Mouse (Mus musculus): ENCODE results near the gene Prune1.

The Prune1 gene

DNA sequence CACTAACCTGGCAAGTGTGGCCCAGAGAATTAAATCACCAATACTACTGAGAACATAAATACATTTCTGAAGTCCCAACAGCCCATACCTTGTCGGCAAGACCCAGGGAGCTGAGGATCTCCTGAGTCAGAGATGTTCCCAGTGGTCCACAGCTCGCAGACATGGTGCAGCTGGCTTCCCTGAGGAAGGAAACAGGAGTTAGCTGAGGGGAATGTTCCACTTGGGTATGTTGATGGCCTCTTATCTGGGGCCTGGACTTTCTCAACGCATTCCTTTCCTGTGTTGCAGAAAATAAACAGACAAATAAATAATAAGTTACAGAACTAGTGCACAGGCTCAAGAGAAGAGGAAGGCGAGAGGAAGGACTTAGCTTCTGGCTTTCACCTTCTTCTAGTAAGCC lies 24.4 kb upstream of the Prune1 start:
- DNase-seq (ENCODE audit: low spot score) = no peak

DNA sequence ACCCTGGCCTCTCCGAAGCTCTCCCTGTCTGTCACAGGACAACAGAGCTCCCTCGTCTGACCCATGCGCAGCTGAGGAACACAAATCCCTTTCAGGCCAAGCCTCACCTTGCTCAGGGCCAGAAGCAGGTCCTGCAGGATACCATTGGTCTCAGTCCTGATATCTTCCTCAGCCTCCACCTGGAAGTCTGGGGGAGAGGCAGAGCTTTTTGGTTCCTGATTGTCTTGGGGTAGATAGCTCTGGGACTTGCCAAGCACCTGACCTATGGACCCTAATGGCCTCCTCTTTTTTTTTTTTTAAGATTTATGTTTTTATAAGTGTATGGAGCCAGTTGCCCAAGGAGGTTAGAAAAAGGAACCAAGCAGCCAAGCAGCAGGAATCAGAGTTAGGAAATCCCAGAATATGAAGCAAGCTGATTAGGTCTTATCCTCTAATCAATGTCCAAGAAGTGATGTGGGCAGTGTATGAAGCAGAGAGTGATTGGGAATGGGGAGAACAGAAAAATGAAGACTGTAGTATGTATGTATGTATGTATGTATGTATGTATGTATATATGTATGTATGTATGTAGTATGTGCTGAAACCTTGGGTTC lies 19.4 kb upstream of the Prune1 start:
- no peak for DNase-seq (ENCODE audit: low spot score)

DNA sequence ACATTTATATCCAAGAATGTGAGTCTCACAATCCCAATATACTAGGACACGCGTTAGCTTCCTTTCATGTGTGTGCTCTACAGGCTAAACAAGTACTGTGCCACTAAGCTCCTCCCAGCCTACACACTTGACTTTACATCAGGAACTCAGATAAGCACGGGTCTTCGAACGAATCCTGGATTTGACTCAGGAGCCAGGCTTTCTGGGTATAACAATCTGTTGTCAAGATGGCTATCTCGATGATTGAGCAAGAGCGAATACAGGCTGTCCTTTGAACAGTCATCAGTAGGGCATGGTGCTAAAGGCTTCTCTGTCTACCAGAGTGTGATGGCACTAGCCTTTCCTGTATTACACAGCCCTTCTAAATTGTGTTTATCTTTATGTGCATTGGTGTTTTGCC lies 16.1 kb upstream of the Prune1 start:
- DNase-seq (ENCODE audit: low spot score) = no peak

DNA sequence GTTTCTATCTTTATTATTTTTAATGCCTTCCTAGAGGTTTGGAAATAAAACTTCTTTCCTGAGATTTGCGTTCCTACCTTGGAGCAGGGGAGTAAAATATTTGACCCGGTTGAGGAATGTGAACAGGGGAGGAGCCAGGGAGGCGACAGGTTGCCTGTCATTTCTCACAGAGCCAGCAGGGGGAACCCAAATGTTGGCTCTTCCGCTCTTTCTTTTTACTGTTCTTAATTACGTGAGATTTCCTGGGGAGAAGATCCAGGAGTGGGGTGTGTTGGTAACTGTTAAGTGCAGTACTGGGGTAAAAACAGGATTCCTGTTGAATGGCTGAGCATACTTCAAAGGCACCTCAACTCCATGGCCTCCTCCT lies 14.2 kb upstream of the Prune1 start:
- DNase-seq (ENCODE audit: low spot score) = peak; percentile 75

DNA sequence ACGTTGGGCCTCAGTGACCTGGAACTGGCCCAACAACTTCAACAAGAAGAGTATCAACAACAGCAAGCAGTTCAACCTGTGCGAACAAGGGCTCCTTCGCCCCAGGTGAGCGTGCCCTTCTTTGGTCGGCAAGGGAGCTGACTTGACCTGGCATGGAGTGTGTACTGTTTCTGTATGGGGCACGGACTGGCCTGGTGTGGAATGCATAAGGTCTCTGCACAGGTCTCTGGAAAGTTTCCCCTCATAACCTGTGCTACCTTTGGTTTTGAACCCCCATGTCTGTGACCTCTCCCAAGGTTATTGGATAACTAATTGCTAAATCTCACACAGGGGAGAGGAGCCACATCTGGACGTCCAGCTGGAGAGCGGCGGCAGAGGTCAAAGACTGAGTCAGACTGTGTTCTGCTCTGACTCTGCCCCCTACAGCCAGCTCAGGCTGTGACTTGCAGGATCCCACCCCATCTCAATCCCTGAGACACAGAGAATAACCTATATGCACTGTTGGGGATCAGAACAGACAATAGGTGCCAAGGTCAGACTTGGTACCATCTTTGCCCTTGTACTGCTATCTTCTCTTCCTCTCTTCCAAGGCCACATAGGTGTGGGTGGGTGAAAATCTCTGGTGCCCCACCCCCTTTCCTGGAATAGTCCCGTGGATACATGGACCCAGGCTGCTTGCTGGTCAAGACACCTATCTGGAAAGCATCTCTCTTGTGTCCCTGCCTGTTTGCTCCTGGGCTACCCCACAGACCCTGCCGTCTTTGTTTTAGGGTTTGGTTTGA lies 13.6 kb upstream of the Prune1 start:
- DNase-seq (ENCODE audit: low spot score) = no peak

DNA sequence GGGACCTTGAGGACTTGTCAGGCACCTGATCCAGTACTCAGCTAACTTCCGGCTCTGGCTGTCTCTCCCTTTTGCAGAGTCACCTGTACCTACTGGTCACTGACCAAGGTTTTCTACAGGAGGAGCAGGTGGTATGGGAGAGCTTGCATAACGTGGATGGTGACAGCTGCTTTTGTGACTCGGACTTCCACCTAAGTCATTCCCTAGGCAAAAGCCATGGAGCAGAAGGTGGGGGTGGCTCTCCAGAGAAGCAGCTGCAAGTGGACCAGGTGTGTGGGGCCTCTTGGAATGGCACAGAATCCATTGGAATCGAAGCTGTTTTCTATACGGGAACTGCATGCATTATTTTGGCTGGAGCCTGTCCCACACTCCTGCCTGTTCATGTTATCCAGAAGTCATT lies 12.8 kb upstream of the Prune1 start:
- no peak for DNase-seq (ENCODE audit: low spot score)

DNA sequence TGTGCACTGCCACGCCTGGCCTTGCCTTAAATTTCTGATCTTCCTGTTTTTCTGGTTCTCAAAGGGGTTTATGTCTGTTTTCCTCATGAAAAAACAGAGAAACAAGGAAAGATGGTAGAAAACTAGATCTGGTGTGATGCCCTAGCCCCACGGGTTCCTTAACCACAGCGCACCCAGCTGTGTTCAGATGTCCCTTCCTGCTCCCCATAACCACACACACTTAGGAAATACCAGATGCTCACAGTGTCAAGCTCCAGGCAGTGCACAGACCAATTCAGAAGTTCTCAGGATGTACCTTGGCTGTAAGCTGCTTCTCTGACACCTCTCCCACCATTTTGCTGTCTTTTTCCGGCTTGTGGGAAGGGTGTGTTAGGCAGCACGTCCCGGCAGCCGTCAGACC lies 12.4 kb upstream of the Prune1 start:
- no peak for DNase-seq (ENCODE audit: low spot score)

DNA sequence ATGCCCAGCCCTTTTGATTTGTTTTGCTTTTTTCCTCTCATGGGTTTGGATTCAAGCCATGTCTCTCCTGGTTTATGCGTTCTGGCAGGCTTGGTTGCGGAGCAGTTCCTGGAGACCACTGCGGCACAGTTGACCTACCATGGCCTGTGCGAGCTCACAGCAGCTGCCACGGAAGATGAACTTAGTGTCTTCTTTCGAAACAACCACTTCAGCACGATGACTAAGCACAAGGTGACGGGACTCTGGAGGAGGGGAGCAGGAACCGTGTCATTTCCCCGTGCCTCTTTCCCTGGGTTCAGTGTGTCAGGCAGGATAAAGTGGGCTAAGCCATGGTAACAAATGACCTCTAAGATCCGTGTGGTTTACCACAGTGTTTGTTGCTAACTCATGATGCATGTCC lies 11.7 kb upstream of the Prune1 start:
- no peak for DNase-seq (ENCODE audit: low spot score)

DNA sequence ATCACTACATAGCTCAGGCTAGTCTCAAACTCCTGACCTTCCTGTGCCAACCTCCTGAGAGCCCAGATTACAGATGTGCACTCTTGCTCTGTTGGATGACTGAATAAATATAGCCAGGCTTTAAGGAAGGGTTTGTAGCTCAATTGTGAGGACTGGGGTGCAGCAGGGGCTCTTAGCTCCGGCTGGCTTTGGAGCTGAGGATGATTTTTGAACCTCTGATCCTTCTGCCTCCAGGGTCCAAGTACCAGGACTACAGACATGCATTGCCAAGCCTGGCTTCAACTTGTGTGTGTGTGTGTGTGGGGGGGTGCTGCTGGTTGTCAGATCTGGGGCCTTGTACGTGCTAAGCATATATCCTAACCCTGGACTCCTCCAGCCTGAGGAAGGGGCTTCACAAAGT lies 11.0 kb upstream of the Prune1 start:
- DNase-seq (ENCODE audit: low spot score) = no peak

DNA sequence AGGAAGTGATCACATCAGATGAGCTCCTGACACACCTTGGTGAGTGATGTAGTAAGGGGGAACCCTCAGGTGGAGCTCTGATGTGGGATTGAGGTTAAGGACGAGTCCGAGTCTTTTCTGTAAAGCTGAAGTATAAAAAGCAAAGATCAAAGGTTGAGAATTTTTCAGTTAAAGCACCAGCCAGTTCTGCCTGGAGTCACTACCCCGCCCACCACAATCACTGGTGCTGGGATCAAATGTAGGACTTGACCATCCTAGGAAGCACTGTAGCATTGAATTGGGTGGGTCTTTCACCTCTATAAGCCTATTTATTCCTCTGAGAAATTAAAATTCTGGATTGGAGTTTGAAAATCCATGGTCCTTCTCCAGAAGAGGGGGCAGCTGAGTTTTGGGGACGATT lies 9.2 kb upstream of the Prune1 start:
- DNase-seq (ENCODE audit: low spot score) = no peak

DNA sequence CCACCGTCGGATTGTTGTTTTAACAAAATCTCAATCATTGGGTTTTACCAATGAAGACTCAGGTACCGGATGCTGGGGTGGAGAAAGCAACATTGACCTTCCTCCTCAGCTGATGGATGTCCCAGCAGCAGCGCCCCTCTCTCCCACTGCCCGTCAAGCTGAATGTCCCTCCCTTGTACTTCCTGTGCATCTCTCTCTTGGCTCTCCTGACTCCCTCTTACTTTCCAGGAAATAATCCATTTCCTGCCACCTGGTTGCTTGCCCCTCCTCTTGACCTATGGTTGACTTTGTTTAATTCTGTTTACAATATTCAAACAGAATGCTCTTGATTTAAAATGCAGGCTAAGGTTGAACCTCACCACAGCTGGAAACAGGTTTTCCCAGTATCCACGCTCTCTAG lies 8.3 kb upstream of the Prune1 start:
- no peak for DNase-seq (ENCODE audit: low spot score)

DNA sequence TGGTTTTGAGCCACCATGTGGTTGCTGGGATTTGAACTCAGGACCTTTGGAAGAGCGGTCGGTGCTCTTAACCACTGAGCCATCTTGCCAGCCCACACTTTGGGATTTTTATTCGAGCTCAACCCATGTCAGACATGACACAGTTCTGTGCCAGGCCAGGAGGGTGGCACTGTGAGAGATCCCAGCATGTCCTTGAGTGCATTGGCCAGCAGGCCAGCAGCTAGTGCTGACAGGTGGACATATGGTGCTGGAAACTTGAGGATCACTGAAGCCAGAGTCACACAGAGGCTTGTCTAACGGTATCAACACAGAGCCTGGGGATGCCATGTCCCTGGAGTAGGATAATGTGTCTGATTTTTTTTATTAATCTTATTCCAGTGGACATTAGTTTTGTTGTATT lies 7.5 kb upstream of the Prune1 start:
- no peak for DNase-seq (ENCODE audit: low spot score)

DNA sequence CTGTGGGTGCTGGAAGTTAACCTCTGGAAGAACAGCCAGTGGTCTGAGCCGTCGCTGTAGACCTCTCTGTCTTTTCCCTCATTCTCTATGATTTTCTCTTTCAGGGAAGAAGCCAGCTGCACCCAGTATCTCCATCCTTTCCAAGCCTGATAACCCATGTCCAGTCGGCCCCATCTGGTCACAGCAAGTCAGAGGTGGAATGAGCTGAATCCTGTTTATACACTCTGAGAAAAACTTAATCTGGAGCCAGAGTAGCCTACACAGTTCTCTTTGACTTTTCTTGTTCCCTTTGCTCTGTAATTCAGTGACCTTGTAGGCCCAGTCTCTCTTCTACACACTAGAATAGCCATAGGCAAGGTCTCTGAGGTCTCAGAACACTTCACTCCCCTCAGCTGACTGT lies 5.7 kb upstream of the Prune1 start:
- DNase-seq (ENCODE audit: low spot score) = no peak

DNA sequence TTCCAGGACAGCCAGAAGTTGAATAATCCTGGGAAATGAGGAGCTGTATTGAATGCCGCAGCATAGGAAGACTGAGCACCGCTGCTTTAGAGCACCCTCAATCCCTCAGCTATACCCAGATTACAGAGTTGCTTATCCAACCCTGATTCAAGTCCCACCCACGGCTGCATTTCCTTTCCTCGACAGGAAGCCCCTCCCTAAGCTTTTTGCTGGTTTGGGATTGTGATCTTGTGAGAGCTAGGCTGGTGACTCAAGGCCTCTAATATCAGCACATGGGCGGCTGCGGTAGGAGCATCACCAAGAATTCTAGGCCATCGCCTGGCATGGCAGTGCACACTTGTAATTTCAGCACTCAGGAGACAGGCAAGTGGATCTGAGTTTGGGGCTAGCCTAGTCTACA lies 4.6 kb upstream of the Prune1 start:
- no peak for DNase-seq (ENCODE audit: low spot score)

DNA sequence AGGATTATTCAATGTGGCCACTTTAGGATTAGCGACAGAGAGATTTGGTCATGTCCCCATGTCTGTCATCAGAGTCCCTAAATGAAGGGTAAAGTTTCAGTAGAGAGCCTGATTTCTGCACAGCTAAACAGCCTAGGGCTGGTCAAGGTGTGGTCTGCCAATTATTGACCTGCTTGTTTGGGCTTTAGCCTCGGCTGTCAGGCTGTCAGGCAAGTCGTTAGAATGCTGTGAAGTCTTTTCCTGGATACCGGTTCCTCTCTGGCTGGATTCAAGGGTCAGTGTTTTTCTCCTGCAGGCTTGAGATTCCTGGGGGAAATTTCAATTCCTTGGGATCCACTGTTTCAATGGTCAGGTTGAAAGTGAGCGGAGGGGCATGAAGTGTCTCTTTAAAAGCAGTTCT lies 4.1 kb upstream of the Prune1 start:
- no peak for DNase-seq (ENCODE audit: low spot score)

DNA sequence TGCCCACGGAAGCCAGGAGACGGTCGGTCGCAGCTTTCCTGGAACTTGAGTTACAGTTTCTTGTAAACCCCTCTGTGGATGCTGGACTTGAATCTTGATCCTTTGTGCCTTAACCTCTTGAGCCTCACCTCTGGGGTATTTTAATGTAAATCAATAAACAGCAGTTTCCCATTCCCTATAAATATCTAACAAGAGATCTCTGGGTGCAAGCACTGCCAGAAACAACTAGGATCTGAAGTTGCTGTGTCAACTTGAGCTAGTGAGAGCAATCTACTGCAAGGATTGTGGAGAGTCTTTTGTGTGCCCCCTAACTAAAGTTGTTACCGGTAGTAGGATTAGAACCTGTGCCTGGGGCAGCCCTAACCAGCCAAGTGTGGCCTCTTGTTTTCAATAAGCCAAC lies 3.5 kb upstream of the Prune1 start:
- DNase-seq (ENCODE audit: low spot score) = no peak

DNA sequence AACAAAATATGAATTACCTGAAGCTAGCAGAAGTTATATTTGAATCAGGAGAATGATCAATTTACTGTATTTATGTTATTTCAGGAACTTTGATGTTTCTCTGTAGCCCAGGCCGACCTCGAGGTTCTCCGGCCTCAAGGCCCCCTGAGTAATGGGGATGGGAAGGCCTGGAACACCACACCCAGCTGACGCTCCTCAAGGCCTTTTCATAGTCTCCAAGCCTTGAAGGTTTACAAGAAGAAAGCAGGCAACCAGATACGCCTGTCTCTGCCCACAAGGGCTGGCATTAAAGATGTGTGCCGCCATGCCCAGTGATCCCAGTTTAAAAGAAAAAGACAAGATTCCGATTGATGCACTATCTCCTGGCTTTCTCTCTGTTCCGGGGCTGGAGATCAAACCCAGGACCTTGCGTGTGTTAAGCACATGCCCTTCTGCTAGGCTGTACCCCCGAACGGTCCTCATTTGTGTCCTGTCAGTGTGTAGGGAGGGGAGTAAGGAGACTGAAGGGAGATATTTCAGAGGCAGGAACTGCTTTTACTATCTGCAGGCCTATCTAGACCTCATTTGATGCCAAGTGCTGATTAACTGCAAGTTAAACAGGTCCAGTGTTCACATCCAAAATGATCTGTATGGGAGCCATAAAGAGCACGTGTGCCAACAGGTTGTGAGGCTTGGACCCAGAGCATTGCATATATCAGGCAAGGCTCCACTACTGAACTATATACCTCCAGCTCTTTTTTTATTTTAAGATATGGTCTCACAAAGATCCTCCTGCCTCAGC lies 2.8 kb upstream of the Prune1 start:
- DNase-seq (ENCODE audit: low spot score) = no peak

DNA sequence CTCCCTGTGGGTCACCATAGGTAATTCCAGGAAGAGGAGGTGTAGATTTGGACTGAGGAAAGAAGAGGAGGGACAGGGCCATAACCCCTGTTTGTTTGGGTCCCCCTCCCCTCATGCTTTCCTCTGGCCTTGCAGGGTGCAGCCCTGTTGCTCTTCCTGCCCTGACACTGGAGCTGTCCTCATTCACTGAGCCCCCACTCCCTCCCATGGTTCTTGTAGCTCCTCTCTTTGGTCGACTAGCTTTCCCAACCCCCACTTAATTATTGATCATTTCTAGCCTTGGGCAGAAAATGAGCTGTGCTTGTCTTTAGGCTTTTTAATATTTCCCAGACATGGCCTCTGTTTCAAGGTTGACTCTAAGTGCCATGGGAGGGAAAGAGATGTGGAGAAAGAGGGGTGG lies 2.2 kb upstream of the Prune1 start:
- peak; percentile 18 for DNase-seq (ENCODE audit: low spot score)

DNA sequence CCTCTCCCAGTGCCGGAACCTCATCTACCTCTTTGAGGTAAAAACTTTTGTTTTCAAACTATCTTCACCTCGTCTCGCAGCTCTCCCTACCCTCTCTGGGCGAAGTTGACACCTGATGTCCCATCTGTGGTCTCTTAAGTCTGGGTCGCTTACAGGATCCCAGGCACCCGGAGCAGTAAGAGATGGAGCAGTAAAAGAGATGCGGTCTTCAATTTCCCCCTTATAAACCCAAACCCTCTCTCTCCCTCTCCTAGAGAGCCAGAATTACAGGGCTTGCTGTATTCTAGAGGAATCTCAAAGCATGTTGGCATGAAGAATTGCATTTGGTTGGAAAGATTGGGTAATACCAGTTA lies 1.7 kb upstream of the Prune1 start:
- no peak for DNase-seq (ENCODE audit: low spot score)

DNA sequence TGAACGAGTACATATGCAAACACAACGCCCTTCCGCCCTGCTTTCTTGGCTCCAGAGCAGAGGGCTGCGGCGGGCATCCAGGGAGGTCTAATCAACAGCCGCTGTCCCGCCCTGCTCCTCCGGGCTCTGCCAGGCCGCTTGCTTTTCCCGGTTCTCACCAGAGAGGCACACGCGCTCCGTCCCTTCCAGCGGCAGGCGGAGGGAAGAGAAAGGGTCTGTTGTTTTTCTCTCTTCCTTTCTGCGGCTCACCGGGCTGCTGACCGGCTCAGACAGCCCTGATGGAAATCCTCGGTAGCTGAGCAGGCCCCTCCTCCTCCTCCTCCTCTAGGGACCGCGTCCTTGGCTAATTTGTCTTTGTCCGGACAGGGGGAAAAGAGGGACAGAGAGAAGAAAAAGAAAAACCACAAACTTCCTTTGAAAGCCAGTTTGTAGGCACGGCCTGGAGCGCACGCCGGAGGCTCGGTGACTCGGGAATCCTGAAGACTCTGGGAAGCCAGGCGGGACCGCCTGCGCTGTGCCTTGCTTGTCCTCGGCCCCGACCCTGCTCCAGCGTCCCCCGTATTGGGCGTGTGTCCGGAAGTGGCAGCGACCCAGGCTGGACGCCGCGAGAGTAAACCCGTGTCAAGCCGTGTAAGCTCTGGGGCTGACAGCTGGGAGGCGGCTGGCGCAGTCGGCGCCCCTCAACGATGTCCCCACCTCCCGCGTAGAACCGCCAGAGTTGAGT lies 1.2 kb upstream of the Prune1 start:
- peak; percentile 80 for DNase-seq (ENCODE audit: low spot score)

DNA sequence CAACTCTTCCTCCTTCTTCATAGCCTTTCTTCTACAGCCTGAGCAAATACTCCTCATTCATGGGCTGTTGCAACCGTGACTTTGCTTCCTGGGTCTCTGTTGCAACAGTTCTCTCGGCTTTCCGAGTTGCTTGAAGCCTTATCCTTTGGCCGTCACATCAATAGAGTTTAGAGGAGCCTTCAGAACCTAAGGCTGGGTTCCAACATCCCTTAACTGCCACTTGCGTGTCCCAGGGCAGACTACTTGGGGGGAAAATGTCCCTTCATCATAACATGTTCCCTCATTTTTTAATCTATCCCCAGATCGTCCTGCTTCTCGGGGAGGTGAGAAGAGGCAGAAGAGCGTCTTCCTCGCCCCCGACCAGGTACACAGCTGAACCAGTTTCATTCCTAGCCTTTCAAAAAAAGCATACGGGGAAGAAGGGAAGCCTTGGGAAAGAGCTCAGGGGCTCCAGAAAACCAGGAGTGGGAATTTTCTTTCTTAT lies 547 bp upstream of the Prune1 start:
- DNase-seq (ENCODE audit: low spot score) = peak; percentile 37

DNA sequence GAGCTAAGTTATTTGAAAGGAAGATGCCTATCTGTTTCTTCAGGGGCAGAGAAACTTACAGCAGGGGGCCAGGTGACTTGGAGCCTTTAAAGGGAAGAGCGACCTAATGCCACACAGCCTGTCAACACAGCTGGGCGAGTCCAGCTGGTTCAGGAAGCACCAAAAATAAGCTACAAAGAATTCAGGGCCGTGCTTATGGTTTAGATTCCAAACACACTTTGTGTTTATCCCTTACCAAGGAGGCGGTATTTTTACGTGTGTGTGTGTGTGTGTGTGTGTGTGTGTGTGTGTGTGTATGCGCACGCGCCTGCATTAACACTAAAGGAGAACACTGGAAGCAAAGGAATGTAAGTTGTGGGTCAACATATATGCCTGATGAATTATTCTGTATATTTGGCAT lies 1.1 kb downstream of the Prune1 start:
- DNase-seq (ENCODE audit: low spot score) = peak; percentile 10

DNA sequence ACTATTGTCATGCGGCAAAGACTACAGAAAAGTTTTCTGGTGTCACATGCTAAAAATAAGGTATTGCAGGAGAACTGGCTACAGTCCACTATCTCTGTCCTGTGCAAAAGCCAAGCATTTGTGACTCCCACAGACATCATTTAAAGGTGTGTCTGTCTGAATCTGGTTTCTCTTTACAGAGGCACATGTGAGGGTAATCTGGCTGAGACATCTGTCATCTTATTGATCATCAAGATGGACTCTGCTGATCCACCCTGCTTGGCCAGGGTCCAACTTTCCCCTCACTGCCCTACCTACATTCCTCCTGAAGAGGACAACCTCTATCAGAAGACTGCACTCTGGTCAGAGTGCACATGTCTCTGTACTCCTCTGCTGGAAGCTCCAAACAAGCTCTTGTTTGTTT lies 4.7 kb downstream of the Prune1 start:
- peak; percentile 12 for DNase-seq (ENCODE audit: low spot score)
